Mouse (Mus musculus): ENCODE measurements at regions not wholly inside any gene's neighbourhood (a gene's known extent, or its start where the extent isn't known, plus 50 kb on each side); places are given as distances from the start of the nearest gene placed in this dataset.

DNA sequence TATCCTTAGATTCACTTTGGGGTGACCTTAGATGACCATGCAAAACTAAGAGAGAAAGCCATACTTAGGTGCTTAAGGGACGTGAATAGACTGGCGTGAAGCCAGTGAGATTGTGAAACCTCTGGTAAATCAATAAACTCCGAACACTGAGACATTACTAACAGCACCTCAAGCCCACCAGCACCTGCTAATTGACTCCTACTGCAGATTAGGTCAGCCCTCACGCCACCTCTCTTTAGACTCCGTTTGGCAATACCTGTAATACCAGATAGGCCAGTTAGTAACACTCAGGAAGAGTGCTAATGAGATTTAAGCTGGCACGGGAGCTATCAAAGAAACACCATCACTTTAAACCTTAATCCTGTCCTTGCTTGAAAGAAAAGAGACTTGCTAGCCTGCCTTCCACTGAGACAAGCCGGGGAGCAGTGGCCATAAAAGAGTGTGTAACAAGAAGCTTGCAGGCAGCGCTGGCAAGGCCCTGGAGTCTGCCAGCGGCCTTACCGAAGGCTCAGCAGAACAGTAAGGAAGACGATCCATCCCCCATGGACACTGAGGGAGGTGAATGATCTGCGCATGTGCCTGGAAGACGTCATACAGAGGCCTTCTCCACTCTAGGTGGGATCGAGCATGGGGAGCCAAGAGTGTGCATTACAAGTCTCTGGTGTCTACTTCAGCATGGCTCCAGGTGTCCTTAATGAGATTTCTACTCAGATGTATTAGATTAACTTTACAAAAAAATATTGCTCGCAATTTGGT, 124.0 kb upstream of the Dyrk2 start:
- Histone ChIP-seq H3K9ac (no peak overlapping the region), H3K36me3 (no peaks in the 10 kb centered on the region), H3K9me3 (no peaks in the 10 kb centered on the region), H3K27ac (no peak overlapping the region), H3K27me3 (no peaks in the 10 kb centered on the region), H3K4me1 (0 out of 2 replicates have a peak, but pooled peaks cover 7% of the 10 kb centered on the region), H3K4me2 (no peak overlapping the region), H3K4me3 (no peak overlapping the region)
- WGBS, result 56% methylated on average over 15 of the region's 15 CpGs
- ATAC-seq (ENCODE audit: borderline replicate concordance, extremely low read depth, low FRiP score, low TSS enrichment), result no peak; the same call in 1 of the 2 replicates

DNA sequence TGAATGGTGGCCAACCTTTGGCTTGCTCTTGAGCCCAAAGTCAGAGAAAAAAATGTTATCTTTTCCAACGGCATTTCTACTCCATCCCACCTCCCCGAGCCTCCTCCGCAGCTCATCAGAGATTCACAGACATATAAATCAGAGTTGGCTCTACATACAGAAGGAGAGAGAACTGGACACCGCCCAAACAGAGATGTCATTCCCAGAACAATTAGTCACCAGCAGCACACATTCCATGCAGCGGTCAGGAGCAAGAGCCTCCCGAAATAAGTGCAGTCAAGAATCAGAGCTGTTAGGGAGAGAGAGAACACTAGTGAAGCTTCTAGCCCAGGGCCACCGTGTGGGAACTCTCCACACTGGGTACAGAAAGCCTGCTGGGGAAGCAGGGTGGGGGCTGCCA, 121.2 kb upstream of the Dyrk2 start:
- WGBS, result 36% methylated on average over 7 of the region's 7 CpGs
- H3K36me3 ChIP-seq, result no peaks in the 10 kb centered on the region
- H3K4me1 ChIP-seq, result 0 out of 2 replicates have a peak, but pooled peaks cover 4% of the 10 kb centered on the region
- peak; percentile 46; the same call in 1 of the 2 replicates for ATAC-seq (ENCODE audit: borderline replicate concordance, extremely low read depth, low FRiP score, low TSS enrichment)
- no peak overlapping the region for H3K9ac ChIP-seq
- H3K27me3 ChIP-seq, result no peaks in the 10 kb centered on the region
- no peaks in the 10 kb centered on the region for H3K9me3 ChIP-seq
- no peak overlapping the region for H3K4me2 ChIP-seq
- no peak overlapping the region for H3K4me3 ChIP-seq
- H3K27ac ChIP-seq, result no peak overlapping the region

DNA sequence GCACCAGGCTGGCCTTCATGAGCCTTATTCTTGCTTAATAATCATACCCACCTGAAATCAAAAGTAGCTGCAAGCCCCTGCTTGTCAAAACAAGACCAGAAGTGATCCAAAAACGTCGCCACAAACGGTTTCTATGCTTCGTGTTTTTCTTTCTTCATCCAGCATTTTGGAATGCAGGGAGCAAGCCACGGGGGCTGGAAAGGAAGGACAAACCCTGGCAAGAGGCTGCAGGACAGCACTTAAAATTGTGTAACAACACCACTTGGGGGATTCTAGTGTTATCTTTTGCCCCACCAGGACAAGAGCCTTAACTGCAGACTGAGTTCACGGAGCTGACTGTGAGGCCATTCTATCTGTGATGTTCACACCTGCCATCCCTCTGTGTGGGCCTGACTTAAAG, 120.5 kb upstream of the Dyrk2 start:
- Histone ChIP-seq H3K9me3 (no peaks in the 10 kb centered on the region), H3K9ac (no peak overlapping the region), H3K4me1 (0 out of 2 replicates have a peak, but pooled peaks cover 4% of the 10 kb centered on the region), H3K27ac (no peak overlapping the region), H3K36me3 (no peaks in the 10 kb centered on the region), H3K4me2 (no peak overlapping the region), H3K4me3 (no peak overlapping the region), H3K27me3 (no peaks in the 10 kb centered on the region)
- WGBS, result 56% methylated on average over 6 of the region's 6 CpGs
- ATAC-seq (ENCODE audit: borderline replicate concordance, extremely low read depth, low FRiP score, low TSS enrichment), result no peak

DNA sequence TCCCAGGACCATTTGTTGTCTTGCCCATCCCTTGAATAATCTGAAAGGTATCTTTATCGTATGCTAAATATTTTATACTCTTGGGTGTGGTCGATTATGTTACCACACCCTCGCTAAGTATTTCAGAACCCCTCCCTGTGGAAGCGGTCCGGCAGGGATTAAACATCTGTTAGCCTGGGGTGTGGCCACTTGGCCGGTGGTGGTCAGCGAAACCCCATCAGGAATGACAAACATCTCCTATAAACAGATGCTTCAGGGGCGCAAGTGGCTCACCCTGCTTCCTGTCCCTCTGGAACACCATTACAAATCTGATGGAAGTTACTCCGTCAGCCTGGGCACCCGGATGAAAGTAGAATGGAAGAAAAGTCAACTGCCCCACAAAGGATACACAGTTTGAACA, 119.8 kb upstream of the Dyrk2 start:
- no peak for ATAC-seq (ENCODE audit: borderline replicate concordance, extremely low read depth, low FRiP score, low TSS enrichment)
- no peaks in the 10 kb centered on the region for H3K36me3 ChIP-seq
- no peak overlapping the region for H3K9ac ChIP-seq
- no peak overlapping the region for H3K4me2 ChIP-seq
- H3K4me3 ChIP-seq, result no peak overlapping the region
- H3K27ac ChIP-seq, result no peak overlapping the region
- no peaks in the 10 kb centered on the region for H3K9me3 ChIP-seq
- 71% methylated on average over 10 of the region's 10 CpGs for WGBS
- H3K4me1 ChIP-seq, result 0 out of 2 replicates have a peak, but pooled peaks cover 4% of the 10 kb centered on the region
- no peaks in the 10 kb centered on the region for H3K27me3 ChIP-seq

DNA sequence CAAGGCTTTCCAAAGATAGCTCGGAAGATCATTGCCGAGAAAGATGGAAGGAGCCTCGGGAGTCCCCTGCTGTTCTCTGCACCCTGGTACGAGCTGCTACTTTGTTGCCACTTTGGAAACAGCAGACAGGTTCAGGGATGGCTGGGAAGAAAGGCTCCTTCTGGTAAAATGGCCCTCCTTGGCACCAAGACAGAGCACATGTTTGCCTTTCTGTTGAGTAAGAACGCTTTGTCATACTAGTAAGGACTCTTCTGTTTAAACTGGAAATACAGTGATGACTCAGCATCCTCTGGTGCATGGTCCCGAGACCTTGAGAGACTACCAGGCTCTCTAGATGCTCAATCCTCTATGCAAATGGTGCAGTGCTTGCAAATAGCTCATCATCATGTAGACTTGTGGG, 118.2 kb upstream of the Dyrk2 start:
- WGBS, result 80% methylated on average over 6 of the region's 6 CpGs
- no peaks in the 10 kb centered on the region for H3K36me3 ChIP-seq
- no peak overlapping the region for H3K4me3 ChIP-seq
- H3K27ac ChIP-seq, result no peak overlapping the region
- H3K9me3 ChIP-seq, result no peaks in the 10 kb centered on the region; the same call in 1 of the 2 replicates
- 0 out of 2 replicates have a peak, but pooled peaks cover 4% of the 10 kb centered on the region for H3K4me1 ChIP-seq
- no peak overlapping the region for H3K4me2 ChIP-seq
- no peak for ATAC-seq (ENCODE audit: borderline replicate concordance, extremely low read depth, low FRiP score, low TSS enrichment)
- no peaks in the 10 kb centered on the region for H3K27me3 ChIP-seq
- no peak overlapping the region for H3K9ac ChIP-seq

DNA sequence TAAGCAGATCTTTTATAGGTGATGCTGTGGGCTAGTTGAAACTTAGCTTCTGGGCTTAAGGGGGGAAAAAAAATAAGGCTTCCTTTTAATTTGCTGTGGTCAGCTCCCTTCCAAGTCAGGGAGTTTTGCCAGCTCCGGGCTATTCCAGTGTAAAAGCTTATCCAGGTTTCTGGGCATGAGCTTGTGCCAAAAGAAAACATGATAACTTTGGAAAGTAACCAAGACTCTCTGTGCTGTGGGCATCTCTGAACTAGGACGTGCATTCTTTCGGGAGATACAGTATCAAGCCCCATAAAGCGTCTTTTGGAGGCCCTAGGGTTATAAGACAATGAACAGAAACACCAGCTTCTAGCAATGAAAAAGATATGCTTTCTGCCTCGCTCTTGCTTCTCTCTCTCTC, 114.6 kb upstream of the Dyrk2 start:
- peaks cover under 1% of the 10 kb centered on the region; the same call in 1 of the 2 replicates for H3K4me1 ChIP-seq
- H3K27me3 ChIP-seq, result no peaks in the 10 kb centered on the region
- no peak overlapping the region for H3K9ac ChIP-seq
- H3K36me3 ChIP-seq, result no peaks in the 10 kb centered on the region
- H3K27ac ChIP-seq, result no peak overlapping the region
- WGBS, result 71% methylated on average over 5 of the region's 5 CpGs
- no peak overlapping the region for H3K4me2 ChIP-seq
- ATAC-seq (ENCODE audit: borderline replicate concordance, extremely low read depth, low FRiP score, low TSS enrichment), result no peak
- no peak overlapping the region for H3K4me3 ChIP-seq
- H3K9me3 ChIP-seq, result no peaks in the 10 kb centered on the region; the same call in 1 of the 2 replicates

DNA sequence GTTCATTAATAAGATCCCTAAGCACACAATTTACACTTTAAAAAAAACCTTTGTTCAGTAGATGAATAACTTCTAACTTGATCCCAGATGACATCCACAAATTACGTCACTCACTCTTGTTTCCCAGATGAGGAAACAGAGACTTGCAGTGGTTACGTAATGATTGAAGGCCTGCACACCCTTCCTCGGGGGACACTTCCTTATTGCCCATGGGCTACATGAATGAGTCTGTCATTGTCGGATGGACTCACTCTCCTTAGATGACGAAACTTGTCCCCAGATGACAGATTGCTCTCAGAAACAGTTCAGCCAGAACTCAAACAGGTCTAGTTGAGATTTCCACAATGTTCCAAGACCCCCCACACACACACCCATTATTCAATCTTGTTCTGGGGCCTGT, 111.4 kb upstream of the Dyrk2 start:
- Histone ChIP-seq H3K4me3 (no peak overlapping the region), H3K36me3 (no peaks in the 10 kb centered on the region)

DNA sequence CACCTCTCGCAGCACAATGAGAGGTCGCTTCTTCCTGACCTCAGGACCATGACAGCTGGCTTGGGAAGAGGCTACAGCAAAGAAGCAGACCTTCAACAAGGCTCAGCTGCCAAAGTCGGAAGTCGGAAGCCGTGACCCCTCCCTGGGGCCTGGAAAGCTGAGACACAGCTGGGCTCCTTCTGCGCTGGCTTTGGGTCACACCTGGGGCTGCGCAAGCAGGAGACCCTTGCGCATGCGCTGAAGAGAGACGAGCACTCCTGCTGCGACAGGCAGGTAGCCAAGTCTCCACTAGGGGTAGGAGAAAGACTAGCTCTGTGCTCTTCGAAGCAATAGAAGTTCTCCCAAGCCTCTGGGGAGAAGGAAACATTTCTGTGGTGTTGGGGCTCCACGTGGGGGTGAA, 109.3 kb upstream of the Dyrk2 start:
- Histone ChIP-seq H3K27ac (no peak overlapping the region), H3K9ac (no peak overlapping the region), H3K36me3 (no peaks in the 10 kb centered on the region), H3K4me3 (no peak overlapping the region), H3K4me1 (peaks cover 8% of the 10 kb centered on the region; the same call in 1 of the 2 replicates), H3K9me3 (no peaks in the 10 kb centered on the region; the same call in 1 of the 2 replicates), H3K4me2 (no peak overlapping the region), H3K27me3 (no peaks in the 10 kb centered on the region)
- 32% methylated on average over 13 of the region's 13 CpGs for WGBS
- no peak for ATAC-seq (ENCODE audit: borderline replicate concordance, extremely low read depth, low FRiP score, low TSS enrichment)

More for the DNA sequence above, 111.4 kb upstream of the Dyrk2 start:
- Histone ChIP-seq H3K27ac (no peak overlapping the region), H3K4me1 (peaks cover 8% of the 10 kb centered on the region; the same call in 1 of the 2 replicates), H3K4me2 (no peak overlapping the region), H3K9ac (no peak overlapping the region), H3K9me3 (no peaks in the 10 kb centered on the region; the same call in 1 of the 2 replicates), H3K27me3 (no peaks in the 10 kb centered on the region)
- WGBS, result 76% methylated on average over 5 of the region's 5 CpGs
- ATAC-seq (ENCODE audit: borderline replicate concordance, extremely low read depth, low FRiP score, low TSS enrichment), result no peak

DNA sequence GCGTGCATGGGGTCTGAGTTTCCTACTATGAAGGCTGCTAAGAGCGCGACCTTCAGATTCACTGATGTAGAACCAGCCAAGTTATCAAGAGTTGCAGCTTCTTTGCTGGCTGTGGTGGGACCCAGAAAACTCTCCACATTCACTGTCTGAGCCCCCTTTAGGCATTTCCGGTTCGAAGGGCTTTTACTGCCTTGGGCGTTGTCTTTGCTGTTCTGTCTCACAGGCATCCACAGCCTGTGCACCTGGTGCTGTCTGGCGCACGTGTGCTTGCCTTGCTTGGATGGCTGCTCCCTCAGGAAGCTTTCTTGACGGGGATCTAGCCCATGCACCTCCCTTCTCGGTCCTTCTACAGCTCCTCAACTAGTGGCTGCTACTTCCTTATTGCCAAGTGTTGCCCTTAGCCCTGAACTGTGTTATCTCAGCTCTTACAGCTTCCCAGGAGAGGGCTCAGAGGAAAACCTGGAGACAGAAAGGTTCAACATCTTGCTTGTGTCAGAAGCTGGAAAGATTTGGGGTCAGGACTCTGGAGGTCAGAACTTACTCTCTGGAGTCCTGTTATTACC, 108.3 kb upstream of the Dyrk2 start:
- no peak overlapping the region for H3K4me2 ChIP-seq
- H3K9ac ChIP-seq, result no peak overlapping the region
- peaks cover 8% of the 10 kb centered on the region; the same call in 1 of the 2 replicates for H3K4me1 ChIP-seq
- H3K36me3 ChIP-seq, result no peaks in the 10 kb centered on the region
- H3K9me3 ChIP-seq, result no peaks in the 10 kb centered on the region
- H3K27ac ChIP-seq, result no peak overlapping the region
- 65% methylated on average over 10 of the region's 10 CpGs for WGBS
- no peaks in the 10 kb centered on the region for H3K27me3 ChIP-seq
- ATAC-seq (ENCODE audit: borderline replicate concordance, extremely low read depth, low FRiP score, low TSS enrichment), result no peak
- H3K4me3 ChIP-seq, result no peak overlapping the region

DNA sequence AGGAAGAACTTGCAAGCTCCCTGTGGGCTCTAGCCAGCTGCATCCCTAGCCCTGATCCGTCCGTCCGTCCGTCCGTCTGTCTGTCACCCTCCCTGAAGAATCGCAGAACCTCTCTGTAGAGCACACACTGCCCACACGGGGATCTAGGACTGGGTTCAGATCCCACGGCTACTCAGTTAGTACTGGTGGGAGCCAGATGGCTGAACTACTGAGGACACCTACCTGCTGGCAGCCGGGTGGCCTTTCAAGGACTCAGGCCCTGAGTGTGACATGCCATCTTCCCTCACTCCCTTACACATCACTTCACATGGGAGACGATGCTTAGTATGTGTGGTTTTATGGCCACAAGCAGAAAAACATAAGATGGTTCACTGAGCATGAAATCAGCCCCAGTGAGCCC, 106.4 kb upstream of the Dyrk2 start:
- no peak overlapping the region for H3K4me2 ChIP-seq
- no peak overlapping the region for H3K4me3 ChIP-seq
- H3K9ac ChIP-seq, result no peak overlapping the region
- no peak overlapping the region for H3K27ac ChIP-seq
- WGBS, result 85% methylated on average over 10 of the region's 10 CpGs
- H3K4me1 ChIP-seq, result peaks cover 8% of the 10 kb centered on the region; the same call in 1 of the 2 replicates
- ATAC-seq (ENCODE audit: borderline replicate concordance, extremely low read depth, low FRiP score, low TSS enrichment), result no peak
- no peaks in the 10 kb centered on the region for H3K36me3 ChIP-seq
- no peaks in the 10 kb centered on the region for H3K27me3 ChIP-seq
- H3K9me3 ChIP-seq, result no peaks in the 10 kb centered on the region

DNA sequence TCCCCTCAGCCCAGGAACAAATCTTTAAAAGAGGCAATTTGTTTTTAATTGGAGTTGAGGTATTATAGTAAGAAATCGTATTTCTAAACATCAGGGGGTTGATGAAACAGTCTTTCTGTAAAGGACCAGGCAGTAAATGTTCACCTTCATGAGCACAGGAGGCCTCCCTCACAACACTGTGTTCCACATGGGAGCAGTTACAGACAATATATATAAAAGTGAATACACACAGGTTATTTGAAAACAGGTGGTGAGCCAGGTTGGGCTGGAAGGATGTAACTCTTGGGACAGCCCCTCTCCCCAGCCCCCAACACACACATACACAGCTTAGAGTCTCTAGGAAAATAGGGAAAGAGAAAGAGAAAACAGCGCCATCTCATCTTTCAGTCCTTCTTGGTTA, 105.8 kb upstream of the Dyrk2 start:
- H3K4me3 ChIP-seq, result no peak overlapping the region
- H3K27me3 ChIP-seq, result no peaks in the 10 kb centered on the region
- no peak overlapping the region for H3K27ac ChIP-seq
- WGBS, result 89% methylated on average over 2 of the region's 2 CpGs
- ATAC-seq (ENCODE audit: borderline replicate concordance, extremely low read depth, low FRiP score, low TSS enrichment), result no peak
- no peaks in the 10 kb centered on the region for H3K9me3 ChIP-seq
- peaks cover 8% of the 10 kb centered on the region; the same call in 1 of the 2 replicates for H3K4me1 ChIP-seq
- H3K36me3 ChIP-seq, result no peaks in the 10 kb centered on the region
- H3K9ac ChIP-seq, result no peak overlapping the region
- no peak overlapping the region for H3K4me2 ChIP-seq

DNA sequence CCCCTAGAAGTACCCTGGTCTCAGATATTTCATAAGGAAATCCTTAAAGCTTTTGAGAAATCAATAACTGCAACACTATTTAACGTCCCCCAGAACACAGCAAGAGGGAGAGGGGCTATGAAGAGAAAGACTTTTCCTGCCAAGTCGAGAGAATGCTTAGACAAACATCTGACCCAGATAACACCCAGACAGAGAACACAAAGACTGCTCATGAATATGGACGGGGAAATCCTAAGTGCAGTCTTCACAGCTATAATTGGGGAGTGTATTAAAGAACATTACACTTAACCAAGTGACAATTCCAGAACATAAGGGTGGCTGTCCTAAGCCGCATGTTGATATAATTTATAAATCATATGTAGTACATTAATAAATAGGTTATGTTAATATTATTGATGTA, 103.3 kb upstream of the Dyrk2 start:
- 47% methylated on average over 4 of the region's 4 CpGs for WGBS

More for the DNA sequence above, 103.3 kb upstream of the Dyrk2 start:
- no peak for ATAC-seq (ENCODE audit: borderline replicate concordance, extremely low read depth, low FRiP score, low TSS enrichment)
- no peaks in the 10 kb centered on the region for H3K4me1 ChIP-seq
- no peak overlapping the region for H3K27ac ChIP-seq
- H3K4me2 ChIP-seq, result no peak overlapping the region
- no peak overlapping the region for H3K9ac ChIP-seq
- no peak overlapping the region for H3K4me3 ChIP-seq
- H3K27me3 ChIP-seq, result no peaks in the 10 kb centered on the region
- no peaks in the 10 kb centered on the region for H3K9me3 ChIP-seq
- no peaks in the 10 kb centered on the region for H3K36me3 ChIP-seq
